ENCODE assay signal across 18 mouse cellular contexts in genomic region chr2:144291600-144292305, GRCm38 (mm10). TPM values are rescaled to one million over a fixed set of nuclear protein-coding genes. Genes with fewer than 3 reads are reported as not detected.
DNase-seq lines count a peak whose midpoint lies in the region; ATAC-seq lines count a peak whose summit lies in the region.
"Had no signal": no experiment of that assay in that cellular context is flagged by ENCODE, and none has a peak within 500 bp of the region (broad histone marks: within the 10 kb centered on the region; RNA-seq: fewer than 3 reads in every experiment).

No protein-coding gene starts in this region.

- H3K27ac ChIP-seq in midbrain, embryonic 10.5 days (replicated peaks): no peak overlapping the region
- H3K27ac ChIP-seq: limb, embryonic 12.5 days had no signal

- H3K36me3 ChIP-seq in megakaryocyte, embryonic 14.5 days (replicated peaks; ENCODE audit: low read length): no peaks in the 10 kb centered on the region
- H3K36me3 ChIP-seq in midbrain, embryonic 10.5 days: no peaks in the 10 kb centered on the region
- H3K36me3 ChIP-seq: limb, embryonic 12.5 days had no signal

- intact Hi-C loops in left cerebral cortex, postnatal 14 days (cut with DNase I): no loop called here

- H3K4me1 ChIP-seq in megakaryocyte, embryonic 14.5 days: peaks cover 60% of the 10 kb centered on the region
- no peaks in the 10 kb centered on the region for H3K4me1 ChIP-seq in midbrain, embryonic 10.5 days
- H3K4me1 ChIP-seq: limb, embryonic 12.5 days had no signal

- H3K27me3 ChIP-seq in megakaryocyte, embryonic 14.5 days (replicated peaks): no peaks in the 10 kb centered on the region
- H3K27me3 ChIP-seq in midbrain, embryonic 10.5 days (ENCODE audit: low read depth, poor library complexity, severe bottlenecking): no peaks in the 10 kb centered on the region
- H3K27me3 ChIP-seq: limb, embryonic 12.5 days had no signal

- no peaks in the 10 kb centered on the region for H3K9me3 ChIP-seq in megakaryocyte, embryonic 14.5 days
- no peaks in the 10 kb centered on the region for H3K9me3 ChIP-seq in midbrain, embryonic 10.5 days (replicated peaks)
- H3K9me3 ChIP-seq: limb, embryonic 12.5 days had no signal

- no peak for ATAC-seq in megakaryocyte, adult 5-6 weeks (ENCODE audit: poor library complexity, severe bottlenecking)
- ATAC-seq: intestine, postnatal 0 days had no signal

- WGBS in midbrain, embryonic 10.5 days: 90% methylated on average over 11 of the region's 11 CpGs

- peak overlapping the region; percentile 53 for H3K4me3 ChIP-seq in megakaryocyte, embryonic 14.5 days (replicated peaks)
- no peak overlapping the region for H3K4me3 ChIP-seq in midbrain, embryonic 10.5 days
- H3K4me3 ChIP-seq: limb, embryonic 12.5 days had no signal

- DNase-seq in layer of hippocampus, adult 9-10 months (ENCODE audit: low spot score): peak; percentile 31
- peak; percentile 73 to 83 for DNase-seq in left cerebral cortex, postnatal 14 days (ENCODE audit: low spot score in 2 of 2)
- DNase-seq in telencephalon, adult 2 months (ENCODE audit: low read depth, low spot score): peak; percentile 89
- no peak for DNase-seq in gastrocnemius, postnatal 25 days
- DNase-seq in kidney, postnatal 4 days: no peak
- no peak for DNase-seq in midbrain, embryonic 10.5 days (ENCODE audit: low spot score)
- DNase-seq: cerebellum, adult 11 months; heart, postnatal 36 days; lung, embryonic 14.5 days; thymus, postnatal 36 days had no signal

RNA-seq across cellular contexts. Expression of gene Snx5, which starts 21.0 kb away (rescaled TPM):
- 2.7 and 34.2 TPM in 2 replicates for polyA plus RNA-seq in megakaryocyte, embryonic 14.5 days (2012; ENCODE audit: insufficient read depth, low replicate concordance)
- 145 and 164 TPM in 2 replicates for total RNA-seq in megakaryocyte, adult 5-6 weeks (2015)
- 178 and 195 TPM in 2 replicates for total RNA-seq in megakaryocyte, adult 5-6 weeks (2017)
- 10 to 100 TPM; 64.4 to 67.4 TPM for total RNA-seq in left cerebral cortex, postnatal 14 days (2021)
- total RNA-seq in gastrocnemius, postnatal 25 days (2021): 10 to 100 TPM; 39.6 to 39.8 TPM
- polyA plus RNA-seq in midbrain, embryonic 10.5 days (2016; fragmentation: Nextera tagmentation; extraction: Ambion mirVana): 102 and 120 TPM in 2 replicates

RNA-seq across cellular contexts. Expression of gene Mgme1, which starts 21.3 kb away (rescaled TPM):
- 1.2 TPM in 1 of 2 replicates, not detected in the other for polyA plus RNA-seq in megakaryocyte, embryonic 14.5 days (2012; ENCODE audit: insufficient read depth, low replicate concordance)
- total RNA-seq in megakaryocyte, adult 5-6 weeks (2015): 6.8 and 9.4 TPM in 2 replicates
- total RNA-seq in megakaryocyte, adult 5-6 weeks (2017): 12.8 and 13.2 TPM in 2 replicates
- total RNA-seq in left cerebral cortex, postnatal 14 days (2021): 1 to 10 TPM; 3.2 to 3.4 TPM
- 1 to 10 TPM; 6.0 to 6.5 TPM for total RNA-seq in gastrocnemius, postnatal 25 days (2021)
- polyA plus RNA-seq in midbrain, embryonic 10.5 days (2016; fragmentation: Nextera tagmentation; extraction: Ambion mirVana): 22.5 and 26.0 TPM in 2 replicates

RNA-seq across cellular contexts. Expression of gene Ovol2, which starts 40.2 kb away (rescaled TPM):
- polyA plus RNA-seq in megakaryocyte, embryonic 14.5 days (2012; ENCODE audit: insufficient read depth, low replicate concordance): not detected in 2 replicates
- total RNA-seq in megakaryocyte, adult 5-6 weeks (2015): not detected in 2 replicates
- not detected in 2 replicates for total RNA-seq in megakaryocyte, adult 5-6 weeks (2017)
- 1 to 10 TPM; 5.3 to 6.7 TPM for total RNA-seq in left cerebral cortex, postnatal 14 days (2021)
- not detected for total RNA-seq in gastrocnemius, postnatal 25 days (2021)
- polyA plus RNA-seq in midbrain, embryonic 10.5 days (2016; fragmentation: Nextera tagmentation; extraction: Ambion mirVana): not detected in 2 replicates
- total RNA-seq: common myeloid progenitor, adult 5-6 weeks; gastrocnemius, adult 18-20 months; heart, postnatal 36 days; megakaryocyte-erythroid progenitor cell, adult 5-6 weeks; MEL had no signal

Comparison
In these comparisons a context has a peak if more than half of its experiments do, and no peak if none do; other contexts are left out.
1. DNase-seq: peak in layer of hippocampus, adult 9-10 months (single experiment), left cerebral cortex, postnatal 14 days (2 of 2) and telencephalon, adult 2 months (single experiment); none in gastrocnemius, postnatal 25 days (single experiment), kidney, postnatal 4 days (0 of 2) and midbrain, embryonic 10.5 days (single experiment).
2. RNA of gene Ovol2, which starts 40.2 kb away (total RNA-seq): 5.3 to 6.7 TPM in left cerebral cortex, postnatal 14 days; not detected in megakaryocyte, adult 5-6 weeks and not detected in gastrocnemius, postnatal 25 days; every median in the first group is over 4 times any median in the second.